Mouse (Mus musculus) heart, embryonic 16.5 days (tissue): Measurements from ENCODE around the gene Pramef12. TPM values are rescaled to one million over a fixed set of nuclear protein-coding genes. Genes with fewer than 3 reads are reported as not detected.

Experiments
- ATAC-seq: fragments of 200-750 bp; cut with Nextera tagmentation; replicated peaks from 2 replicates; pipeline ENCODE4 v1.8.0; 2017; ENCODE audit warnings: moderate number of reproducible peaks; ENCODE audit not compliant: insufficient read depth, low FRiP score; ENCODE audit errors: extremely low read depth
- H3K27ac ChIP-seq: fragments of 300-500 bp; sonication (generic); 2 replicates; pipeline ENCODE4 v1.5.1; 2014; ENCODE audit warnings: mild to moderate bottlenecking, low read length, control low read depth, moderate library complexity
- H3K27me3 ChIP-seq: fragments of 300-500 bp; sonication (generic); 2 replicates; pipeline ENCODE4 v1.6.1; 2014; ENCODE audit warnings: low read length, mixed read lengths; ENCODE audit not compliant: control insufficient read depth, insufficient read depth
- H3K36me3 ChIP-seq: fragments of 300-500 bp; sonication (generic); 2 replicates; pipeline ENCODE4 v1.6.1; 2014; ENCODE audit not compliant: control insufficient read depth, insufficient read depth
- H3K4me1 ChIP-seq: fragments of 300-500 bp; sonication (generic); 2 replicates; pipeline ENCODE4 v1.6.1; 2014; ENCODE audit warnings: low read length, mixed read lengths; ENCODE audit not compliant: control insufficient read depth, insufficient read depth
- H3K4me2 ChIP-seq: fragments of 300-500 bp; sonication (generic); 2 replicates; pipeline ENCODE4 v1.6.1; 2014; ENCODE audit warnings: low read depth, mild to moderate bottlenecking, control low read depth, low read length
- H3K4me3 ChIP-seq: fragments of 300-500 bp; sonication (generic); 2 replicates; pipeline ENCODE4 v1.5.1; 2014; ENCODE audit warnings: mild to moderate bottlenecking, control low read depth, low read length
- H3K9ac ChIP-seq: fragments of 300-500 bp; sonication (generic); 2 replicates; pipeline ENCODE4 v1.6.1; 2014; ENCODE audit warnings: low read length, control low read depth
- H3K9me3 ChIP-seq: fragments of 300-500 bp; sonication (generic); replicated peaks from 2 replicates; pipeline ENCODE4 v1.6.1; 2016; ENCODE audit warnings: low read length; ENCODE audit not compliant: control insufficient read depth
- WGBS: fragments of 180-500 bp; shearing (Covaris S2); extraction: QIAGEN DNeasy Blood & Tissue Kit; methylation state at CpG from one replicate; pipeline ENCODE4 v1.1.7; 2014; 5-methylcytosine and 5-hydroxymethylcytosine counted together
- polyA plus RNA-seq: library from polyadenylated mRNA; unstranded; fragments of >200 nt; fragmentation: Nextera tagmentation; extraction: Ambion mirVana; gene quantifications from 2 replicates; pipeline ENCODE4 v1.2.1, GENCODE M21; 2015

The Pramef12 gene
- 0.05 TPM in 1 of 2 replicates, not detected in the other for polyA plus RNA-seq

- H3K36me3 ChIP-seq = no peaks in the 10 kb centered on the region
- WGBS = 62% methylated on average over 9 of the region's 9 CpGs
- H3K9ac ChIP-seq = no peak within 1 kb of the TSS
- no peaks in the 10 kb centered on the region for H3K27me3 ChIP-seq
- H3K4me3 ChIP-seq = no peak within 1 kb of the TSS
- no peak within 1 kb of the TSS for H3K27ac ChIP-seq
- H3K9me3 ChIP-seq = no peaks in the 10 kb centered on the region
- H3K4me2 ChIP-seq = no peak within 1 kb of the TSS
- ATAC-seq = no peak
- H3K4me1 ChIP-seq = no peaks in the 10 kb centered on the region
These were observed at the start of gene Pramef12 for GRCm38 (mm10) chr4:144408290-144408689. Pramef12 (minus strand) TSS chr4:144408464.

GRCm38 (mm10) chr4:144453217-144453616 is 45.0 kb upstream of the Pramef12 start, which contains the start of gene Gm9944:
Gm9944 (minus strand) TSS chr4:144453317.
- no peak within 1 kb of the TSS for H3K4me2 ChIP-seq
- H3K36me3 ChIP-seq = no peaks in the 10 kb centered on the region
- no peaks in the 10 kb centered on the region for H3K27me3 ChIP-seq
- no peak within 1 kb of the TSS for H3K9ac ChIP-seq
- 63% methylated on average over 2 of the region's 2 CpGs for WGBS
- H3K4me3 ChIP-seq = no peak within 1 kb of the TSS
- no peak within 1 kb of the TSS for H3K27ac ChIP-seq
- no peaks in the 10 kb centered on the region for H3K4me1 ChIP-seq
- ATAC-seq = no peak
- no peaks in the 10 kb centered on the region for H3K9me3 ChIP-seq

DNA sequence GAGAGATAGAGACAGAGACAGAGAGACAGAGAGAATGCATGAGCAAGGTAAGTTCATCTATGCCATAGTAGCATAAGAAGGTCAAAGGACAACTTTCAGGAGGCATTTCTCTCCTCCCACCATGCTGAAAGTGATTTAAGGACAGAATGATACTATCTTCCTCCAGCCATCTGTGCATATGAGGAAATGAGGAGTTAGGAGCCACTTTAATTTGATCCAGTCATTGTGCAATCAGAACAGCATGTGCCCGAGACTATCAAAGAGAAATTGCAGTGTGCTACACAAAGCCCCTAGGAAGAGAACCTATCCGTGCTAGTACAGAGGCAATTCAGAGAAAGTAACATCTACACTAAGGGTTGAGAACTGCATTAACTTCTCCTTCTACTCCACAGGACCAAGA is 40.3 kb upstream of the Pramef12 start:
- Histone ChIP-seq H3K27ac (no peak overlapping the region), H3K4me2 (no peak overlapping the region), H3K9me3 (no peaks in the 10 kb centered on the region), H3K4me3 (no peak overlapping the region), H3K4me1 (no peaks in the 10 kb centered on the region), H3K9ac (no peak overlapping the region), H3K27me3 (no peaks in the 10 kb centered on the region), H3K36me3 (no peaks in the 10 kb centered on the region)
- no peak for ATAC-seq
- WGBS = 80% methylated on average over 2 of the region's 2 CpGs

DNA sequence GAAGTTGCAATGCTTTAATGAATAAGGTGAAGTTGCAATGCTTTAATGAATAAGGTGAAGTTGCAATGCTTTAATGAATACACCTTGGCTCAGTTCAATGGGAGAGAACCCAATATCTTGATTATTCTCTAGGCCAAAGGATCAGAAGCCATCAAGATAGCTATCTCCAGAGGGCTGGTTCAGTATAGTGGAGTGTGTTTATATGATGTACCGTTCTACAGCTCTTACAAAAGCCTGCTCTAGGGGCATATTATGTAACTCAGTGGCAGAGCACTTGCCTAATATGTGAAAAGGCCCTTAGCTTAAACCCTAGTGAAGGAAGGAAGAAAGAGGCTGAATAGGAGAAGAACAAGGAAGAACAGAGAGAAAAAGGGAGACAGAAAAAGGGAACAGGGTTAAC is 33.3 kb upstream of the Pramef12 start:
- Histone ChIP-seq H3K4me2 (no peak overlapping the region), H3K4me3 (no peak overlapping the region), H3K36me3 (no peaks in the 10 kb centered on the region), H3K9me3 (no peaks in the 10 kb centered on the region), H3K27me3 (no peaks in the 10 kb centered on the region), H3K27ac (no peak overlapping the region), H3K4me1 (no peaks in the 10 kb centered on the region), H3K9ac (no peak overlapping the region)
- no peak for ATAC-seq
- WGBS = 72% methylated on average over 1 of the region's 1 CpGs

GRCm38 (mm10) chr4:144441095-144441494 is 32.8 kb upstream of the Pramef12 start:
- no peak overlapping the region for H3K9ac ChIP-seq

DNA sequence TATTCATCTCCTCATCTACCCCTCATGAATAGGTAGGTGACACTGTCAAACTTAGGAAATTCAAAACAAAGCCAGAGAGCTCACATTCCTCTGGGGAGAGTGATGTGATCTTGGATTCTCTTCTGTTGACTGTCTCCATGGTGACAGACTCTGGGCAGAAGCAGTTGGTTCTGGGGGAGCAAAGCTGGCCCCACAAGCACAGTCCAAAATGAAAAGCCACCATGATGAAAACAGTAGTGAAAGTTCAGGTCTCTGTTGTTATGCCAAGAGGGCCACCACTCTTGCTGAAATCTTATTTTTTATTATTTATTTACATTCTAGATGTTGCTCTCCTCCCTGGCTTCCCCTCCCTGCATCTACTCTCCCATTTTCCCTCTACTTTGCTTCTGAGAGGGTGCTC is 30.4 kb upstream of the Pramef12 start, which contains the start of gene 1700012P22Rik:
Gene 1700012P22Rik, minus strand, starts transcription at position 101 of the 400 bp plus-strand sequence.
- Histone ChIP-seq H3K27me3 (no peaks in the 10 kb centered on the region), H3K9ac (no peak within 1 kb of the TSS), H3K4me3 (no peak within 1 kb of the TSS), H3K4me2 (no peak within 1 kb of the TSS), H3K27ac (no peak within 1 kb of the TSS), H3K9me3 (no peaks in the 10 kb centered on the region), H3K36me3 (no peaks in the 10 kb centered on the region), H3K4me1 (no peaks in the 10 kb centered on the region)
- no peak for ATAC-seq

More at GRCm38 (mm10) chr4:144441095-144441494, 32.8 kb upstream of the Pramef12 start:
- H3K4me1 ChIP-seq = no peaks in the 10 kb centered on the region
- H3K4me3 ChIP-seq = no peak overlapping the region
- H3K36me3 ChIP-seq = no peaks in the 10 kb centered on the region
- no peak for ATAC-seq
- H3K27me3 ChIP-seq = no peaks in the 10 kb centered on the region
- no peaks in the 10 kb centered on the region for H3K9me3 ChIP-seq
- H3K4me2 ChIP-seq = no peak overlapping the region
- H3K27ac ChIP-seq = no peak overlapping the region
- 91% methylated on average over 4 of the region's 4 CpGs for WGBS

DNA sequence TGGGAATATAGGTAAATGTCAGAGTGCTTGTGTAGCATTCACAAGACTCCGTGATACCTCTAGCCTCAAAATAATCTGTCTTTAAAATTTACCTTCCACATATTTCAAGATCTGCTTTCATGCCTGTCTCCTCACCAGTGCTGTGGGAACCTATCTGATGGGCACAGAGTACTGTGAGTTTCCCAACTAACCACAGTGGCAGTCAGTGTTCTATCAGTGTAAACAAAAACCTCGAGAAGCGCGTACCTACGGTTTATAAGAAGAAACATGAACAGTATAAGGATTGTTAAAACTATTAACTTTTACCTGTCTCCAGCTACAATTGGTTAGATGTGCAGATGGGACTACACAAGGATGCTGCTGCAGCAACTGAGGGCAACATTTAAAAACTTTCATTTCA is 25.0 kb upstream of the Pramef12 start:
- Histone ChIP-seq H3K9ac (no peak overlapping the region), H3K36me3 (no peaks in the 10 kb centered on the region), H3K4me3 (no peak overlapping the region), H3K9me3 (no peaks in the 10 kb centered on the region), H3K4me2 (no peak overlapping the region), H3K4me1 (no peaks in the 10 kb centered on the region), H3K27me3 (no peaks in the 10 kb centered on the region), H3K27ac (no peak overlapping the region)
- ATAC-seq = no peak
- 84% methylated on average over 5 of the region's 5 CpGs for WGBS

- H3K9me3 ChIP-seq = no peaks in the 10 kb centered on the region
- WGBS = 78% methylated on average over 2 of the region's 2 CpGs
- no peak overlapping the region for H3K4me3 ChIP-seq
- no peak overlapping the region for H3K4me2 ChIP-seq
- H3K4me1 ChIP-seq = no peaks in the 10 kb centered on the region
- H3K9ac ChIP-seq = no peak overlapping the region
- no peak for ATAC-seq
- H3K27ac ChIP-seq = no peak overlapping the region
- no peaks in the 10 kb centered on the region for H3K27me3 ChIP-seq
- H3K36me3 ChIP-seq = no peaks in the 10 kb centered on the region
These were observed 22.5 kb upstream of the Pramef12 start for GRCm38 (mm10) chr4:144430723-144431122.

GRCm38 (mm10) chr4:144428868-144429267 is 20.6 kb upstream of the Pramef12 start:
- no peaks in the 10 kb centered on the region for H3K36me3 ChIP-seq
- H3K9ac ChIP-seq = no peak overlapping the region
- no peak overlapping the region for H3K27ac ChIP-seq
- H3K4me3 ChIP-seq = no peak overlapping the region
- H3K4me1 ChIP-seq = no peaks in the 10 kb centered on the region
- ATAC-seq = no peak
- H3K27me3 ChIP-seq = no peaks in the 10 kb centered on the region
- H3K4me2 ChIP-seq = no peak overlapping the region
- H3K9me3 ChIP-seq = no peaks in the 10 kb centered on the region
- 13% methylated on average over 3 of the region's 3 CpGs for WGBS
